Mouse (Mus musculus) naive thymus-derived CD4-positive, alpha-beta T cell, adult 2 months (primary cell): ENCODE results near the gene Cltrn.

Source experiments
- DNase-seq: peaks from one replicate; pipeline ENCODE4 v3.0.0-alpha.2; 2011; ENCODE audit warnings: low read depth

Gene Cltrn

DNA sequence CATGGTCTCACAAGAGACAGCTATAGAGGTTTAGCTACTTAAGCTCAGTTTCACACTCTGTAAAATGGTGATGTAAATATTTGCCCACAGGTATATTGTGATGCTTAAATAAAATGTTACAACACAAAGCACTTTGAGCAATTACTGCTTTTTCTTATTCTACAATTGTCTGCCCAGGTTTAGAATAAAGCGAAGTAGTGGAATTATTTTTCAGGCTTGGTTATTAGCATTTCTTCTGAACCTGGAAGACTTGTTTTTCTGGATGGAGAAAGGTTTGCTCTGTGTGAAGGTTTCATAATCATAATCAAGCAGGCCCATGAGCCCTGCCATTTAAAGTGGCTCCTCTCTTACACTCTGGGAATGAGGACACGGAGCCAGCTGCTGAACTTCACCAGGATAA, 50.4 kb downstream of the Cltrn start, which contains the start of gene Ace2:
Gene Ace2, plus strand, starts transcription at position 301 of the 400 bp plus-strand sequence.
- DNase-seq = no peak

DNA sequence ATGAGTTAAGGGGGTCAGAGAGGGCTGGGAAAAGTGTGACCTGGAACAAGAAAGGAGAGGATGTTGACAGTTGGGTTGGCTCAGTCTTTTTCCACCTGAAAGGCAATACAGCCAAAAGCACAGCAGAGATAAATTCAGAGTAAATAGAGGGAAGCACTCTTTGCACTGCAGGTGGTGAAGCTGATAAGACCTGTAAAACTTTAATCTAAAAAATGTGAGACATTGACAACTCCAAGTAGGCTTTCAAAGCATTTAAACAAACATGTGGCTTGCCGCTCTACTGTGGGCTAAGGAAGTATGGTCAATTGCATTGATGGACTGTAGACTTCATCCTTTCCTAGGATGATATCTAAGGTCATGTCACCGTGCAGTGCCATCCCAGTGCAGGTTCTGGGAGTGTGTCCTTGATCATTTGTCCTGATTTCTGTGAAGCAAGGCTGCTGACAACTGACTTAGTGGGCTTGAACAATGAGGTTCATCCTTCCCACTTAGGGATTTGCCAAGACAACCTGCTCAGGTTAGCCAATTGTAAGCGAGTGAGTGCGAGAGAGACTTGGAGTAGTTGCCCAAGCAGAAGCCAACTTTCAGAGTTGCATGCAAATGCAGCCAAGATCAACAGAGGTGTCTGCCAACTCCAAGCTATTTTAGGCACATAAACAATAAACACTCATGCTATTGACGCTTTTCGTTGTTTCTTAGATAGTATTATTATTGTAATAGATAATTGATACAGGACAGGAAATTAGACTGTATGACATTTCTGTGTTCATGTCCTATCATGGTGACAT, 57.0 kb downstream of the Cltrn start:
- DNase-seq = no peak

DNA sequence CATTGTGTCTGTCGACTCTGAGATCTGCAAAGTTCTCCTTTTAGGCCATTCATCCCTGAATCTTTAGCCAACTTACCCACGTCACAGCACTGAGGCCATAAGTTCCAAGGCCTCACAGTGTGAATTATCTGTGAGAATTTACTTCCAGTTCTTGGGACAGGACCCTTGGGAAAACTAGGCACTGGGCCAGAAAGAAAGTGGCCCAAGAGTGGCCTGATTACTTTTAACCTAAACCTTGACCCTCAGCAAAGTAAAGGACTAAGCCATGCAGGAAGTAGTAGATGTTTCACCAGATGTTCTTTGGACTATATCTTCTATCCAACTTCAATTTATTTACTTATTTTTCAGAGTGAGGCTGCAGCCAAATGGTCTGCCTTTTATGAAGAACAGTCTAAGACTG, 64.1 kb downstream of the Cltrn start:
- DNase-seq = no peak

DNA sequence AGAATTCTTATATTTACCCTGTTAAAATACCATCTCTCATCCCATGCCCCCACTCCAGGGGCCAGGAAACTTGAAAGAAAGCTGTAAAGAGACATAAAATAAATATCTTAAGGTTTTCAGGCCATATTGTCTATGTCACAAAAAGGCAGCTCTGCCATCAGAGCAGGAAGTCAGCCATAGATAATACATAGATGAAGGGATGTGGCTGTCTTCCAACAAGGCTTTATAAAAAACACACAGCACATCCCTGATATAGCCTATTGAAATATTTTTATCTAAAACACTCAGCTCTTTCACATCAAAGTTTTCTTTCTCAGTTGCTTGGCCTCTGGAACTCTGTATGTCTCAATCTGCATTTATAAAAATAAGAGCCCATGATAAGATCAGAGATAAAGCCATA, 65.0 kb downstream of the Cltrn start:
- DNase-seq = no peak

DNA sequence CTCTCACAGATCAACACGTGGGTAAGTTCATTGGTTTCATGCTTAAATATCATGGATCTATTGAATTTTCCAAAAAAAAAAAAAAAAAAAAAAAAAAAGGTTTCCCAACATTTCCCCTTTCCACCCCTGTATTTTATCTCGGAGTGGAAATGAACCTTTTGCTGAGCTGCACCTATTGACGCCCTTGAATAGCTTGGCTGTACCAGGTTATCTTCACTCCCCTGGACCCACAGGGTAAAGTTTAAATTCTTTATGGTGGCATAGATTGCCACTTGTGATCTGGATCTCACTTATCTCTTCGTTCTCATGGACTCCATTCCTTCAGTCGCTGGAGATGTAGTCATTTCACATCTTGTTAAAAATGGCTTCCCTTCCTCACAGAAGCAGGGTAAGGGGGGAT, 66.0 kb downstream of the Cltrn start:
- no peak for DNase-seq

DNA sequence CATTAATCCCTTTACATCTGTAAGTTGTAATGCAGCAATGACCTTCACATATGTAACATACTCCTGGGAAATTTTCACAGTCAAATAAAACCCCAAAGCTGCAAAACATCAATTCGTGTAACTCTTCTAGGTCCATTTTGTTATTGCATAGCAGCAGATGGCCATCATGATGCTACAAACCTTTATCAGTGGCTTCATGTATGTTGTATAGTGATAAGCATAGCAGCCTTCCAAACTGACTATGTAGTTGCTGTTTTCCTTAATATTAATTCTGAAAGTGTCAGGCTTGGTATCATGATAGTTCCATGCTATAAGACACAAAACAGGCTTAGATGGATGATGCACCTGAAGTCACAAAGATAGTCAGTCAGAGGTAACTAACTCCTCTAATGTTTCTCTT, 76.1 kb downstream of the Cltrn start:
- DNase-seq = no peak
